Mouse (Mus musculus): Measurements from ENCODE around the gene Dock9. TPM values are rescaled to one million over a fixed set of nuclear protein-coding genes. Genes with fewer than 3 reads are reported as not detected.

The Dock9 gene
- total RNA-seq, 2 experiments from 2014 or later = 40.2 to 44.6 TPM

GRCm38 (mm10) chr14:121545551-121546331 lies 251.9 kb downstream of the Dock9 start:
- no peak for DNase-seq (ENCODE audit: low spot score in 2 of 2)

- DNase-seq (ENCODE audit: low spot score in 2 of 2) = no peak
Observed at GRCm38 (mm10) chr14:121541262-121541661, 256.4 kb downstream of the Dock9 start.

- no peak for DNase-seq (ENCODE audit: low spot score in 2 of 2)
Observed at GRCm38 (mm10) chr14:121534501-121534900, 263.1 kb downstream of the Dock9 start.

GRCm38 (mm10) chr14:121530853-121531252 lies 266.8 kb downstream of the Dock9 start:
- DNase-seq (ENCODE audit: low spot score in 2 of 2) = no peak

GRCm38 (mm10) chr14:121527883-121528282 lies 269.8 kb downstream of the Dock9 start:
- DNase-seq (ENCODE audit: low spot score in 2 of 2) = no peak

- no peak for DNase-seq (ENCODE audit: low spot score in 2 of 2)
Observed at GRCm38 (mm10) chr14:121527201-121527600, 270.4 kb downstream of the Dock9 start.

- no peak for DNase-seq (ENCODE audit: low spot score in 2 of 2)
Observed at GRCm38 (mm10) chr14:121521709-121522108, 275.9 kb downstream of the Dock9 start.

- no peak for DNase-seq (ENCODE audit: low spot score in 2 of 2)
Observed at GRCm38 (mm10) chr14:121516881-121517280, 280.8 kb downstream of the Dock9 start.

- no peak for DNase-seq (ENCODE audit: low spot score in 2 of 2)
Observed at GRCm38 (mm10) chr14:121508929-121509328, 288.7 kb downstream of the Dock9 start.

GRCm38 (mm10) chr14:121506336-121506735 lies 291.3 kb downstream of the Dock9 start:
- no peak for DNase-seq (ENCODE audit: low spot score in 2 of 2)

- no peak for DNase-seq (ENCODE audit: low spot score in 2 of 2)
Observed at GRCm38 (mm10) chr14:121505485-121505860, 292.2 kb downstream of the Dock9 start.

- DNase-seq (ENCODE audit: low spot score in 2 of 2) = no peak
Observed at GRCm38 (mm10) chr14:121504781-121505484, 292.7 kb downstream of the Dock9 start, which contains the start of gene Slc15a1. TSS of gene Slc15a1 (minus strand) at chr14:121505252.

- DNase-seq (ENCODE audit: low spot score in 2 of 2) = no peak
Observed at GRCm38 (mm10) chr14:121500577-121500976, 297.1 kb downstream of the Dock9 start.

- no peak for DNase-seq (ENCODE audit: low spot score in 2 of 2)
Observed at GRCm38 (mm10) chr14:121499769-121500168, 297.9 kb downstream of the Dock9 start.

GRCm38 (mm10) chr14:121497800-121498199 lies 299.8 kb downstream of the Dock9 start:
- DNase-seq (ENCODE audit: low spot score in 2 of 2) = no peak

- no peak for DNase-seq (ENCODE audit: low spot score in 2 of 2)
Observed at GRCm38 (mm10) chr14:121495741-121496140, 301.9 kb downstream of the Dock9 start.

GRCm38 (mm10) chr14:121495120-121495519 lies 302.5 kb downstream of the Dock9 start:
- no peak for DNase-seq (ENCODE audit: low spot score in 2 of 2)

- no peak for DNase-seq (ENCODE audit: low spot score in 2 of 2)
Observed at GRCm38 (mm10) chr14:121494238-121494637, 303.4 kb downstream of the Dock9 start.

GRCm38 (mm10) chr14:121493712-121494111 lies 303.9 kb downstream of the Dock9 start:
- no peak for DNase-seq (ENCODE audit: low spot score in 2 of 2)

- DNase-seq (ENCODE audit: low spot score in 2 of 2) = no peak
Observed at GRCm38 (mm10) chr14:121492328-121492727, 305.3 kb downstream of the Dock9 start.

Measured in gastrocnemius, postnatal 4 days (tissue).